Mouse (Mus musculus): ENCODE data around the gene Edn3.
A peak's percentile ranks its signal among the peaks of the same experiment; 100 is the strongest.

GRCm38 (mm10) chr2:174768891-174769528 lies 8.6 kb downstream of the Edn3 start:
- TF ChIP-seq EP300 (IDR thresholded peaks at IDR 0.05) (0 out of 2 replicates have a peak, but pooled peaks have one; percentile 24), CTCF (IDR thresholded peaks at IDR 0.05) (no peak)
